Comparison of ENCODE assay signal across 8 mouse cellular contexts in the genomic region with DNA sequence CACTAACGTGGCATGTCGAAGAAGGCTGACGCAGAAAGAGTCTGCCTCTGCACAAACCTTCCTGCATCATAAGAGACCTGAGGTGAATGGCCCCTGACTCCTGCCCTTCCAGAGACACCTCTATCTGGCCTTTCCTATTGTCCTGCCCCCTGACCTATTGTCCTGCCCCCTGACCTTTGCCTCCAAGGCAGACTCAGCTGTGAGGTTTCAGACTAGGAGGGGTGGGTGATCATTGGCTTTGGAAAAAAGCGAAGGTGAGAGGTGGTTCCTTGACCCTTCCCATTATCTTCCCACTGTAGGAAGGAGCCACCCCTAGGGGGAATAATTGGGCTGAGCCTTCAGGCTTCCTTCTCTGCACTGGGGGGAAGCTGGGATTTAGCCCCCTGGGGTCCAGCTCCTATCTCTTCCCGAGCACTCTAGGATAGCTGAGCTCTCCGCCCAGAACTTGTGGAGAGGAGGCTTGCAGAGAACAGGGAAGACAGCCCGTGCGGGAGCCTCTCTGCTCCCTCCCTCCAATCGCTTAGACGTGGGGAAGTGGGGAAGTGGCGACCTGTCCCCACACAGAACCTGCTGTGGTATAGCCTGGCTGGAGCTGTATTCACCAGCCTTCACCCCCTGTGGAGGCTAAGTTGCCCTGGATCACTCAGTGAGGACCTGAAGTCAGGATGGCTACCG. TPM values are rescaled to one million over a fixed set of nuclear protein-coding genes. Genes with fewer than 3 reads are reported as not detected.
A peak's percentile ranks its signal among the peaks of the same experiment; 100 is the strongest.
DNase-seq lines count a peak whose midpoint lies in the region; ATAC-seq and TF ChIP-seq lines count a peak whose summit lies in the region.

No protein-coding gene starts in this region.

- DNase-seq in embryo, embryonic 10 days (ENCODE audit: low spot score): peak; percentile 36
- DNase-seq in embryo, embryonic 10.5 days (ENCODE audit: low spot score): no peak
- DNase-seq in forebrain, embryonic 14.5 days (ENCODE audit: low spot score): no peak
- DNase-seq in yolk sac, embryonic 10.5 days (ENCODE audit: low spot score): peak; percentile 87
- no peak for DNase-seq in retina, postnatal 1 day
- no peak for DNase-seq in frontal cortex, postnatal 10 days (ENCODE audit: low spot score in 2 of 2)

- 14% methylated on average over 12 of the region's 12 CpGs for WGBS in forebrain, embryonic 14.5 days
- WGBS in liver, embryonic 12.5 days (ENCODE audit: insufficient replicate concordance): 4% methylated on average over 12 of the region's 12 CpGs

- peak overlapping the region; percentile 62; the same call in 1 of the 2 replicates for H3K9ac ChIP-seq in forebrain, embryonic 14.5 days (ENCODE audit: low read length)
- 0 out of 2 replicates have a peak overlapping the region, but pooled peaks have one; percentile 6 for H3K9ac ChIP-seq in liver, embryonic 12.5 days

- TF ChIP-seq CTCF in C2C12 (IDR thresholded peaks at IDR 0.05; ENCODE audit: control insufficient read depth, insufficient read depth, insufficient read length): no peak

- no peaks in the 10 kb centered on the region for H3K9me3 ChIP-seq in forebrain, embryonic 14.5 days (replicated peaks; ENCODE audit: control insufficient read depth, low read length)
- no peaks in the 10 kb centered on the region for H3K9me3 ChIP-seq in liver, embryonic 12.5 days (replicated peaks)

- H3K79me2 ChIP-seq in C2C12 (ENCODE audit: control insufficient read depth, insufficient read depth): peaks cover 95% of the 10 kb centered on the region

- ATAC-seq in forebrain, embryonic 14.5 days: no peak
- ATAC-seq in liver, embryonic 12.5 days: no peak

- H3K4me1 ChIP-seq in forebrain, embryonic 14.5 days (ENCODE audit: control insufficient read depth, insufficient read depth, low read length): peaks cover 73% of the 10 kb centered on the region
- peaks cover 87% of the 10 kb centered on the region for H3K4me1 ChIP-seq in liver, embryonic 12.5 days

- H3K79me3 ChIP-seq in C2C12 (ENCODE audit: low read depth): peaks cover 41% of the 10 kb centered on the region

- peak overlapping the region; percentile 71; the same call in 1 of the 2 replicates for H3K27ac ChIP-seq in forebrain, embryonic 14.5 days (ENCODE audit: low read depth, low read length)
- peak overlapping the region; percentile 70 for H3K27ac ChIP-seq in liver, embryonic 12.5 days

- H3K4me2 ChIP-seq in forebrain, embryonic 14.5 days (ENCODE audit: low read length): peak overlapping the region; percentile 100
- H3K4me2 ChIP-seq in liver, embryonic 12.5 days: peak overlapping the region; percentile 100

- peak overlapping the region; percentile 13 for H3ac ChIP-seq in C2C12 (ENCODE audit: control insufficient read depth, insufficient read length, low read depth)

- H3K4me3 ChIP-seq in C2C12 (ENCODE audit: insufficient read depth, poor library complexity, severe bottlenecking): peak overlapping the region; percentile 57
- peak overlapping the region; percentile 30 for H3K4me3 ChIP-seq in forebrain, embryonic 14.5 days (ENCODE audit: low read depth, low read length)
- H3K4me3 ChIP-seq in liver, embryonic 12.5 days: peak overlapping the region; percentile 70

- no peaks in the 10 kb centered on the region for H3K27me3 ChIP-seq in C2C12 (ENCODE audit: control insufficient read depth, insufficient read depth, insufficient read length)
- peaks cover 10% of the 10 kb centered on the region; the same call in 1 of the 2 replicates for H3K27me3 ChIP-seq in forebrain, embryonic 14.5 days (replicated peaks; ENCODE audit: control insufficient read depth, insufficient read depth, low read length)
- H3K27me3 ChIP-seq in liver, embryonic 12.5 days (replicated peaks): peaks cover 77% of the 10 kb centered on the region

- peaks cover 25% of the 10 kb centered on the region for H3K36me3 ChIP-seq in C2C12 (ENCODE audit: control insufficient read depth, insufficient read depth)
- no peaks in the 10 kb centered on the region for H3K36me3 ChIP-seq in forebrain, embryonic 14.5 days (ENCODE audit: control insufficient read depth, insufficient read depth, low read length)
- H3K36me3 ChIP-seq in liver, embryonic 12.5 days: peaks cover 11% of the 10 kb centered on the region

TF ChIP-seq in C2C12, 6 proteins besides CTCF, POLR2A, EP300 and RAD21:
- TF ChIP-seq USF1 (IDR thresholded peaks at IDR 0.05; ENCODE audit: low read depth) (no peak), FOSL1 (IDR thresholded peaks at IDR 0.05; ENCODE audit: insufficient read depth, low read length, poor library complexity, severe bottlenecking) (no peak), CEBPB (IDR thresholded peaks at IDR 0.05; ENCODE audit: low read depth) (no peak), MYOG (IDR thresholded peaks at IDR 0.05; ENCODE audit: control insufficient read depth, extremely low read depth, insufficient read length) (no peak), MAX (IDR thresholded peaks at IDR 0.05) (no peak), MYOD1 (IDR thresholded peaks at IDR 0.05; ENCODE audit: control insufficient read depth, insufficient read length, low read depth) (no peak)

RNA-seq across cellular contexts. Expression of gene Gjd3, which starts 20.3 kb away (rescaled TPM):
- not detected for polyA plus RNA-seq in C2C12 (2012; fragmentation: generic; extraction: Trizol)
- 0.27 and 0.28 TPM in 2 replicates for polyA plus RNA-seq in forebrain, embryonic 14.5 days (2014; fragmentation: Nextera tagmentation; extraction: Ambion mirVana)
- not detected in 2 replicates for polyA plus RNA-seq in liver, embryonic 12.5 days (2016; fragmentation: Nextera tagmentation; extraction: Ambion mirVana)

RNA-seq across cellular contexts. Expression of gene Rara, which starts 34.9 kb away (rescaled TPM):
- polyA plus RNA-seq in C2C12 (2012; fragmentation: generic; extraction: Trizol): 31.9 TPM
- 8.2 and 9.8 TPM in 2 replicates for polyA plus RNA-seq in forebrain, embryonic 14.5 days (2014; fragmentation: Nextera tagmentation; extraction: Ambion mirVana)
- polyA plus RNA-seq in liver, embryonic 12.5 days (2016; fragmentation: Nextera tagmentation; extraction: Ambion mirVana): 6.8 and 7.1 TPM in 2 replicates

RNA-seq across cellular contexts. Expression of gene Cdc6, which starts 55.0 kb away (rescaled TPM):
- 24.1 TPM for polyA plus RNA-seq in C2C12 (2012; fragmentation: generic; extraction: Trizol)
- polyA plus RNA-seq in forebrain, embryonic 14.5 days (2014; fragmentation: Nextera tagmentation; extraction: Ambion mirVana): 14.1 and 16.4 TPM in 2 replicates
- polyA plus RNA-seq in liver, embryonic 12.5 days (2016; fragmentation: Nextera tagmentation; extraction: Ambion mirVana): 86.5 and 89.9 TPM in 2 replicates

Comparison
In these comparisons a context has a peak if more than half of its experiments do, and no peak if none do; other contexts are left out.
1. DNase-seq: peak in embryo, embryonic 10 days (single experiment) and yolk sac, embryonic 10.5 days (single experiment); none in embryo, embryonic 10.5 days (single experiment), forebrain, embryonic 14.5 days (single experiment), retina, postnatal 1 day (single experiment) and frontal cortex, postnatal 10 days (0 of 2).
2. Peak in every context shown above with its lines, with median percentiles within 50 percentile points of each other: H3K4me3 ChIP-seq.